Mouse (Mus musculus) heart, postnatal 0 days (tissue): ENCODE data around the gene 4930402F06Rik. TPM values are rescaled to one million over a fixed set of nuclear protein-coding genes. Genes with fewer than 3 reads are reported as not detected.

Experiments
- ATAC-seq: fragments of 200-750 bp; cut with Nextera tagmentation; 2 replicates; pipeline ENCODE4 v1.8.0; 2017; ENCODE audit warnings: low read depth, moderate number of reproducible peaks, moderate library complexity; ENCODE audit not compliant: insufficient read depth
- DNase-seq: peaks from one replicate; pipeline ENCODE4 v3.0.0-alpha.2; 2016; ENCODE audit warnings: low spot score
- H3K27ac ChIP-seq: fragments of 300-500 bp; sonication (generic); 2 replicates; pipeline ENCODE4 v1.5.1; 2014; ENCODE audit warnings: low read depth, mild to moderate bottlenecking
- H3K27me3 ChIP-seq: fragments of 300-500 bp; sonication (generic); 2 replicates; pipeline ENCODE4 v1.6.1; 2014; ENCODE audit warnings: low read length, mixed read lengths; ENCODE audit not compliant: control insufficient read depth, insufficient read depth
- H3K36me3 ChIP-seq: fragments of 300-500 bp; sonication (generic); replicated peaks from 2 replicates; pipeline ENCODE4 v1.6.1; 2014; ENCODE audit warnings: low read length, mixed read lengths; ENCODE audit not compliant: control insufficient read depth, insufficient read depth
- H3K4me1 ChIP-seq: fragments of 300-500 bp; sonication (generic); 2 replicates; pipeline ENCODE4 v1.6.1; 2014; ENCODE audit warnings: antibody characterized with exemption; ENCODE audit not compliant: control insufficient read depth, insufficient read depth
- H3K4me2 ChIP-seq: fragments of 300-500 bp; sonication (generic); 2 replicates; pipeline ENCODE4 v1.6.1; 2014; ENCODE audit warnings: low read depth, mild to moderate bottlenecking, low read length, moderate library complexity
- H3K4me3 ChIP-seq: fragments of 300-500 bp; sonication (generic); 2 replicates; pipeline ENCODE4 v1.5.1; 2014; ENCODE audit warnings: low read depth, low read length
- H3K9ac ChIP-seq: fragments of 300-500 bp; sonication (generic); replicated peaks from 2 replicates; pipeline ENCODE4 v1.6.1; 2014; ENCODE audit warnings: low read depth, low read length, mixed read lengths
- H3K9me3 ChIP-seq: fragments of 300-500 bp; sonication (generic); replicated peaks from 2 replicates; pipeline ENCODE4 v1.6.1; 2016; ENCODE audit warnings: low read length; ENCODE audit not compliant: control insufficient read depth
- CTCF ChIP-seq: IDR thresholded peaks from 2 replicates; pipeline ENCODE4 v1.5.1; 2016; ENCODE audit warnings: antibody characterized with exemption, control low read depth, low read depth
- EP300 ChIP-seq: IDR thresholded peaks from 2 replicates; pipeline ENCODE4 v1.6.1; 2016; ENCODE audit warnings: antibody characterized with exemption, low read depth
- WGBS: fragments of 180-500 bp; shearing (Covaris S2); extraction: QIAGEN DNeasy Blood & Tissue Kit; methylation state at CpG from one replicate; pipeline ENCODE4 v1.1.7; 2014; 5-methylcytosine and 5-hydroxymethylcytosine counted together
- polyA plus RNA-seq: library from polyadenylated mRNA; unstranded; fragments of >200 nt; fragmentation: Nextera tagmentation; extraction: Ambion mirVana; gene quantifications from 2 replicates; pipeline ENCODE4 v1.2.1, GENCODE M21; 2015
- total RNA-seq: library from RNA; depleted of rRNA; stranded (reverse); fragments of >200 nt; gene quantifications from 2 replicates; pipeline ENCODE4 v1.2.3, GENCODE M21; 2014; ENCODE audit warnings: low replicate concordance

The 4930402F06Rik gene
- total and polyA plus RNA-seq, 2 experiments from 2014 or later, result not detected

- H3K9me3 ChIP-seq, result no peaks in the 10 kb centered on the region
- no peaks in the 10 kb centered on the region for H3K27me3 ChIP-seq
- no peak overlapping the region for H3K27ac ChIP-seq
- DNase-seq (no peak), ATAC-seq (no peak)
- H3K36me3 ChIP-seq, result no peaks in the 10 kb centered on the region
- peaks cover 48% of the 10 kb centered on the region for H3K4me1 ChIP-seq
- no peak overlapping the region for H3K9ac ChIP-seq
- H3K4me2 ChIP-seq, result no peak overlapping the region
- no peak for TF ChIP-seq CTCF
- TF ChIP-seq EP300, result no peak
- 78% methylated on average over 5 of the region's 5 CpGs for WGBS
- H3K4me3 ChIP-seq, result no peak overlapping the region
Measured at GRCm38 (mm10) chr2:35443325-35443724, 46.4 kb upstream of the 4930402F06Rik start.

GRCm38 (mm10) chr2:35442079-35442478 is 45.1 kb upstream of the 4930402F06Rik start:
- H3K27ac ChIP-seq, result 0 out of 2 replicates have a peak overlapping the region, but pooled peaks have one; percentile 32
- no peaks in the 10 kb centered on the region for H3K27me3 ChIP-seq
- no peak overlapping the region for H3K9ac ChIP-seq
- TF ChIP-seq EP300, result no peak
- TF ChIP-seq CTCF, result no peak
- 57% methylated on average over 6 of the region's 6 CpGs for WGBS
- ATAC-seq (no peak), DNase-seq (no peak)
- H3K36me3 ChIP-seq, result no peaks in the 10 kb centered on the region
- peaks cover 39% of the 10 kb centered on the region for H3K4me1 ChIP-seq
- no peaks in the 10 kb centered on the region for H3K9me3 ChIP-seq
- no peak overlapping the region for H3K4me3 ChIP-seq
- H3K4me2 ChIP-seq, result no peak overlapping the region

GRCm38 (mm10) chr2:35441419-35441818 is 44.4 kb upstream of the 4930402F06Rik start:
- H3K27me3 ChIP-seq, result no peaks in the 10 kb centered on the region
- H3K4me2 ChIP-seq, result no peak overlapping the region
- TF ChIP-seq EP300 (no peak), CTCF (no peak)

GRCm38 (mm10) chr2:35440480-35440879 is 43.5 kb upstream of the 4930402F06Rik start:
- Histone ChIP-seq H3K4me1 (peaks cover 26% of the 10 kb centered on the region), H3K27ac (no peak overlapping the region), H3K4me2 (no peak overlapping the region), H3K9me3 (no peaks in the 10 kb centered on the region), H3K27me3 (no peaks in the 10 kb centered on the region), H3K36me3 (no peaks in the 10 kb centered on the region), H3K4me3 (no peak overlapping the region), H3K9ac (no peak overlapping the region)
- TF ChIP-seq EP300 (no peak), CTCF (no peak)
- DNase-seq (no peak), ATAC-seq (no peak)
- 83% methylated on average over 3 of the region's 3 CpGs for WGBS

More at GRCm38 (mm10) chr2:35441419-35441818, 44.4 kb upstream of the 4930402F06Rik start:
- no peaks in the 10 kb centered on the region for H3K9me3 ChIP-seq
- peaks cover 36% of the 10 kb centered on the region for H3K4me1 ChIP-seq
- DNase-seq (no peak), ATAC-seq (no peak)
- no peak overlapping the region for H3K4me3 ChIP-seq
- no peaks in the 10 kb centered on the region for H3K36me3 ChIP-seq
- 62% methylated on average over 6 of the region's 6 CpGs for WGBS
- H3K9ac ChIP-seq, result no peak overlapping the region
- 0 out of 2 replicates have a peak overlapping the region, but pooled peaks have one; percentile 32 for H3K27ac ChIP-seq

GRCm38 (mm10) chr2:35437796-35438195 is 40.8 kb upstream of the 4930402F06Rik start:
- H3K9me3 ChIP-seq, result no peaks in the 10 kb centered on the region
- no peak for TF ChIP-seq CTCF
- no peak for TF ChIP-seq EP300
- H3K9ac ChIP-seq, result no peak overlapping the region
- no peaks in the 10 kb centered on the region for H3K27me3 ChIP-seq
- DNase-seq (no peak), ATAC-seq (no peak)
- 92% methylated on average over 2 of the region's 2 CpGs for WGBS
- no peak overlapping the region for H3K27ac ChIP-seq
- peaks cover 28% of the 10 kb centered on the region for H3K4me1 ChIP-seq
- no peak overlapping the region for H3K4me3 ChIP-seq
- H3K36me3 ChIP-seq, result no peaks in the 10 kb centered on the region
- no peak overlapping the region for H3K4me2 ChIP-seq

GRCm38 (mm10) chr2:35434576-35435123 is 37.7 kb upstream of the 4930402F06Rik start:
- Histone ChIP-seq H3K27ac (peak overlapping the region; percentile 65), H3K27me3 (no peaks in the 10 kb centered on the region), H3K36me3 (0 out of 2 replicates have a peak, but pooled peaks cover 6% of the 10 kb centered on the region), H3K4me1 (peaks cover 36% of the 10 kb centered on the region), H3K4me3 (no peak overlapping the region), H3K4me2 (no peak overlapping the region), H3K9ac (no peak overlapping the region), H3K9me3 (no peaks in the 10 kb centered on the region)
- DNase-seq, result no peak
- 0 out of 2 replicates have a peak, but pooled peaks have one; percentile 4 for ATAC-seq
- 47% methylated on average over 6 of the region's 6 CpGs for WGBS
- TF ChIP-seq CTCF (no peak), EP300 (no peak)
